Mouse (Mus musculus) testis, adult 2 months (tissue): Measurements from ENCODE around the gene E2f4.

Source experiments
- CTCF ChIP-seq: fragments of 200-500 bp; IDR thresholded peaks from 2 replicates; pipeline ENCODE4 v1.5.1; 2012; ENCODE audit warnings: low read depth, mild to moderate bottlenecking, inconsistent platforms, low read length, moderate library complexity; ENCODE audit not compliant: control insufficient read depth, insufficient read depth, insufficient replicate concordance
- POLR2A ChIP-seq: fragments of 200-500 bp; IDR thresholded peaks from 2 replicates; pipeline ENCODE4 v1.6.1; 2012; ENCODE audit warnings: low read depth, mild to moderate bottlenecking, inconsistent platforms, low read length, moderate library complexity; ENCODE audit not compliant: control insufficient read depth

DNA sequence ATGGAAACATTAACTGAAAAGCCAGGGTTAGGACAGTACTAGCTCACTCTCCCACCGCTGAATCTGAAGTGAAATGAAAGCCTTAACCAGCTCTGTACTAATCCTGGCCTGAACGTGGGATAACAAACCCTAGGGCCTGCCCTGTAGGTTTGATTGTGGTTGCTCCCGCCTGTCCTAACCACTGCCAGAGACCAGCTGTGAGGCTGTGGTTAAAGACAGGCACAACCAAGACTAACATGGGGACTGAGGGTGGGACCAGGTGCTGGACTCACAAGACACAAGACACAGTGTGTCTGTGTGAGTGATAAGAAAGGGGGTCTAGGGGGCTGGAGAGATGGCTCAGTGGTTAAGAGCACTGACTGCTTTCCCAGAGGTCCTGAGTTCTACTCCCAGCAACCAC lies 16.9 kb upstream of the E2f4 start:
- no peak for TF ChIP-seq CTCF
- TF ChIP-seq POLR2A: no peak
